Mouse (Mus musculus) cerebellum, adult 9-10 months (tissue): ENCODE results near the gene Man2a1.
A peak's percentile ranks its signal among the peaks of the same experiment; 100 is the strongest.

ENCODE experiments used
- DNase-seq: peaks from one replicate; pipeline ENCODE4 v3.0.0; 2022

The Man2a1 gene

GRCm38 (mm10) chr17:64765286-64765685 lies 164.8 kb downstream of the Man2a1 start:
- peak; percentile 34 for DNase-seq

- no peak for DNase-seq
These were observed 166.0 kb downstream of the Man2a1 start for GRCm38 (mm10) chr17:64766507-64766906.

GRCm38 (mm10) chr17:64770277-64770676 lies 169.7 kb downstream of the Man2a1 start:
- no peak for DNase-seq

- DNase-seq: no peak
These were observed 172.1 kb downstream of the Man2a1 start for GRCm38 (mm10) chr17:64772611-64773010.

GRCm38 (mm10) chr17:64774218-64774617 lies 173.7 kb downstream of the Man2a1 start:
- DNase-seq: no peak

- DNase-seq: no peak
These were observed 177.8 kb downstream of the Man2a1 start for GRCm38 (mm10) chr17:64778300-64778699.

GRCm38 (mm10) chr17:64778756-64779155 lies 178.2 kb downstream of the Man2a1 start:
- no peak for DNase-seq

GRCm38 (mm10) chr17:64780753-64781490 lies 180.4 kb downstream of the Man2a1 start:
- no peak for DNase-seq

GRCm38 (mm10) chr17:64782307-64782706 lies 181.8 kb downstream of the Man2a1 start:
- DNase-seq: no peak

- no peak for DNase-seq
These were observed 185.4 kb downstream of the Man2a1 start for GRCm38 (mm10) chr17:64785961-64786360.

- no peak for DNase-seq
These were observed 187.8 kb downstream of the Man2a1 start for GRCm38 (mm10) chr17:64788301-64788700.

- DNase-seq: no peak
These were observed 188.6 kb downstream of the Man2a1 start for GRCm38 (mm10) chr17:64789175-64789574.

- DNase-seq: no peak
These were observed 191.5 kb downstream of the Man2a1 start for GRCm38 (mm10) chr17:64792076-64792475.

- DNase-seq: no peak
These were observed 192.1 kb downstream of the Man2a1 start for GRCm38 (mm10) chr17:64792623-64793022.

GRCm38 (mm10) chr17:64802168-64802955 lies 201.8 kb downstream of the Man2a1 start:
- DNase-seq: no peak

GRCm38 (mm10) chr17:64802956-64803275 lies 202.4 kb downstream of the Man2a1 start:
- DNase-seq: no peak
